Mouse (Mus musculus) liver, adult 2 months (tissue): ENCODE measurements around the gene Bex2.

Experiments used
- CTCF ChIP-seq: fragments of 200-500 bp; IDR thresholded peaks from 2 replicates; pipeline ENCODE4 v1.5.1; 2011; ENCODE audit warnings: low read depth, low read length, control low read depth
- POLR2A ChIP-seq: fragments of 200-500 bp; IDR thresholded peaks from 2 replicates; pipeline ENCODE4 v1.6.1; 2011; ENCODE audit warnings: low read length, control low read depth; ENCODE audit not compliant: insufficient read depth; ENCODE audit errors: extremely low read depth

GRCm38 (mm10) chrX:136085155-136085554 is 17.1 kb upstream of the Bex2 start, which contains the start of gene Nxf3:
- no peak for TF ChIP-seq CTCF
- TF ChIP-seq POLR2A: no peak
